In genomic region chr14:30248121-30248520, GRCm38 (mm10) we compare ENCODE assay signal across 19 mouse cellular contexts.
A peak's percentile ranks its signal among the peaks of the same experiment; 100 is the strongest.
DNase-seq lines count a peak whose midpoint lies in the region; ATAC-seq and TF ChIP-seq lines count a peak whose summit lies in the region.
"Had no signal": no experiment of that assay in that cellular context is flagged by ENCODE, and none has a peak within 500 bp of the region (broad histone marks: within the 10 kb centered on the region; RNA-seq: fewer than 3 reads in every experiment).

No protein-coding gene starts in this region.

- 71% methylated on average over 8 of the region's 8 CpGs for WGBS in cerebellum, adult 2 months

- no peak for DNase-seq in layer of hippocampus, adult 2 months (ENCODE audit: low spot score in 2 of 2)
- no peak for DNase-seq in layer of hippocampus, postnatal 10 days (ENCODE audit: low spot score in 2 of 2)
- peak; percentile 32 for DNase-seq in CD4-positive helper T cell, adult 2 months (ENCODE audit: low read depth, low spot score)
- peak; percentile 64 for DNase-seq in thymus, postnatal 0 days (ENCODE audit: low spot score)
- no peak for DNase-seq in B cell, adult 2 months
- no peak for DNase-seq in kidney, adult 9 months
- no peak for DNase-seq in cerebellum, adult 2 months
- DNase-seq: adrenal gland, postnatal 36 days; cerebellum, adult 8-10 months; right cerebral cortex, postnatal 25 days had no signal

- no peaks in the 10 kb centered on the region for H3K27me3 ChIP-seq in cerebellum, adult 2 months (ENCODE audit: control insufficient read depth, insufficient read depth, low read length)
- H3K27me3 ChIP-seq: heart, embryonic 13.5 days; hindbrain, embryonic 15.5 days; limb, embryonic 15.5 days; midbrain, embryonic 12.5 days; neural tube, embryonic 13.5 days; stomach, embryonic 15.5 days had no signal

- no peak for TF ChIP-seq CTCF in layer of hippocampus, adult 2 months (conservative IDR thresholded peaks at IDR 0.05)
- no peak for TF ChIP-seq CTCF in cerebellum, adult 2 months (IDR thresholded peaks at IDR 0.05; ENCODE audit: borderline replicate concordance, insufficient read depth, low read depth, low read length)

- H3K27ac ChIP-seq in layer of hippocampus, adult 2 months = peak overlapping the region; percentile 47; the same call in 1 of the 2 replicates
- H3K27ac ChIP-seq in cerebellum, adult 2 months (ENCODE audit: insufficient read depth, low read length) = no peak overlapping the region
- H3K27ac ChIP-seq: embryonic facial prominence, embryonic 10.5 days; heart, embryonic 13.5 days; hindbrain, embryonic 15.5 days; limb, embryonic 15.5 days; midbrain, embryonic 12.5 days; neural tube, embryonic 13.5 days; stomach, embryonic 15.5 days had no signal

- ATAC-seq in hematopoietic stem cell, adult 5-6 weeks (replicated peaks in 1 of 2; ENCODE audit: insufficient read depth in 1 of 2, low FRiP score in 2 of 2, low TSS enrichment in 1 of 2, low read depth in 1 of 2, poor library complexity in 2 of 2, severe bottlenecking in 2 of 2) = peak; percentile 51 to 68
- ATAC-seq: intestine, postnatal 0 days had no signal

- H3K4me1 ChIP-seq in cerebellum, adult 2 months (ENCODE audit: control insufficient read depth, insufficient read depth, low read length) = peaks cover 28% of the 10 kb centered on the region
- H3K4me1 ChIP-seq: hindbrain, embryonic 15.5 days; limb, embryonic 15.5 days; midbrain, embryonic 12.5 days; stomach, embryonic 15.5 days had no signal

- no peak overlapping the region for H3K4me3 ChIP-seq in layer of hippocampus, adult 2 months
- no peak overlapping the region for H3K4me3 ChIP-seq in cerebellum, adult 2 months (replicated peaks; ENCODE audit: insufficient read depth, low read depth, low read length)
- H3K4me3 ChIP-seq: embryonic facial prominence, embryonic 10.5 days; heart, embryonic 13.5 days; hindbrain, embryonic 15.5 days; limb, embryonic 15.5 days; midbrain, embryonic 12.5 days; neural tube, embryonic 13.5 days; stomach, embryonic 15.5 days had no signal

- TF ChIP-seq POLR2A in cerebellum, adult 2 months (IDR thresholded peaks at IDR 0.05; ENCODE audit: borderline replicate concordance, insufficient read depth, low read length) = no peak

Comparison
In these comparisons a context has a peak if more than half of its experiments do, and no peak if none do; other contexts are left out.
1. DNase-seq: peak in CD4-positive helper T cell, adult 2 months (single experiment) and thymus, postnatal 0 days (single experiment); none in layer of hippocampus, adult 2 months (0 of 2), layer of hippocampus, postnatal 10 days (0 of 2), B cell, adult 2 months (0 of 2), kidney, adult 9 months (single experiment) and cerebellum, adult 2 months (0 of 2).